Mouse (Mus musculus) mouse trophoblast stem cell (cell line): ENCODE data around the gene Igf1r.

Source experiments
- in situ Hi-C, 2 experiments: fragments of 300-500 bp; cut with MseI, MboI; formaldehyde crosslinking; loops; 2 replicates in 1 of 2; 3 replicates in 1 of 2; pipeline ENCODE4 v1.15.1; 2025

The Igf1r gene

DNA sequence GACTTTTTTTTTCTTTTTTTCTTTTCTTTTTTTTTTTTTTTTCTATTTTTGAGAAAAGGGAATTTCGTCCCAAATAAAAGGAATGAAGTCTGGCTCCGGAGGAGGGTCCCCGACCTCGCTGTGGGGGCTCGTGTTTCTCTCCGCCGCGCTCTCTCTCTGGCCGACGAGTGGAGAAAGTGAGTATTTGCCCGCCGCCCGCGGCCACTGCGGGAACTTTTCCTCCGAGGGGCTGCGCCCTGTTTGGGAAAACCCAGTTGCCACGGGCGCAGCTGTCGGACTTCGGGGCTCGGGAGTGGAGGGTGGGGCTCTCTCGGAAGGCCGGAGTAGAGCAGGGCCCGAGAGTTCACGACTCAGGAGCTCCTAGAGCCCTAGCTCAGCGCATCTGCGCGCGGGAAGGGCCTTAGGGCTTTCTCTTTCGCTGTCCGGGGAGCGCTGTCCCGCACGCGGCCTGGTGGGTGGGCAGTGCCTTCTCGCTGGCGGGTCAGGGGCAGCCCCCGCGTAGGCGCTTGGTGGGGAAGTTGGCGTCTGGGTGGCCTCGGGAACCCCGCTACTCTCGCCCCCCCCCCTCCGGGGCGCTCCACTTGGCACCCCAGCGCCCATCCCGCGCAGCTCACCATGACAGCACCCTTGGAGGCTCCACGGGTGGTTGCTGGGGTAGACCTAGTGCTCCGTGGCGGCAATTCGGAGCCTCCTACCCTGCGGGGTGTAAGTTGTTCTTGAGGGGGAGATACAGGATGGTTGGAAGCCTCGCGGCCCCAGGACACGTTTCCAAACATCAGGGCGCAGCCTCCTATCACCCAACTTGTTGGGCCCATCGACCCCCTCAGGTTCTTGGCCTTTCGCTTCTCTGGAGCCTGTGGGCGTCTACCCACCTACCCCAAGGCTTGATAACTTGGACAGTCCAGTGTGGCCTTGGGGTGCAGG is at the start of gene Igf1r:
Gene Igf1r, plus strand, starts transcription at position 51 of the 924 bp plus-strand sequence.
- in situ Hi-C loops: loop anchor here in 1 of 2 experiments (5.0 to 10.0 kb wide), 2 partner anchors 151 to 172 kb away; no protein-coding TSS in a partner anchor

DNA sequence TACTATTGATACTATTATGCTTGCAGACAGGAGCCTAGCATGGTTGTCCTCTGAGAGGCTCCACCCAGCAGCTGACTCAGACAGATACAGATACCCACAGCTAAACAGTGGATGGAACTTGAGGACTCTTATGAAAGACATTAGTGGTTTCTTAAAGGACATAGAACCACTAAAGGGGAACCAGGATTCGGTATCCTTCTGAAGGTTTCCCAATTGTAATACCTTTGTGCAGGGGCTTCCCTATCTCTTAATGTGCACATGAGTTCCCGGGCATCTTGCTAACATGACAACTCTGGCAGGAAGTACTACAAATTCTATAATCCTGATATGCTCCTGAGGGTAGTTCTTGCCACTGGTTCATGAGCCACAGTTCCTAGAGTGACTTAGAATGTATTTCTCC is 46.3 kb upstream of the Igf1r start:
- in situ Hi-C loops: no loop called here

DNA sequence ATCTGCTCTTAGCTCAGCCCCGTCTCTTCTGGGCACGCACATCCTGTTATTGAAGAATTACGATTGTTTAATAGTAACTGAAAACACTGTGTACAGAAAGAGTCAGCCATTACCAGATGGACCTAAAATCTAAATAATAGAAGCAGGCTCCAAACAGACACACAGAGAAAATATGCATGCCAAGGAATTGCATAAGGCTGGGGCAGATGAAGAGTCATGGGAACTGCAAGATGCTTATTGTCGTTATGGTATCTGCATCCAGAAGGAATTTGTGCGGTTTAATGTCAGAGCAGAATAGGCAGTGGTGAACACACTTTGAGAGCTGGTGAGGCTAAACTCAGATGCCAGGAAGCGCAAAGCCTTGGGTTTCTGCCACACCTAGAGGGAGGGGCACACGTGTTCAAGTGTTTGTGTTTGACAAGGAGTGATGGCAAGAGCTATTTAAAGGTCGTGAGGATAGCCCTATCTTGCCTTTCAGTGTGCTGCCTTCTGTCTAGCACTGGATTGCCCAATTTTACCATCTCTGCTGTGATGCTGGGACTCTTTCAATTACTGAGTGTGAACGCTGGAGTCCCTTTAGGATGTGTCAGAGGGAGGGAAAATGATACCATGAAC is 44.7 kb upstream of the Igf1r start:
- in situ Hi-C loops: no loop called here

DNA sequence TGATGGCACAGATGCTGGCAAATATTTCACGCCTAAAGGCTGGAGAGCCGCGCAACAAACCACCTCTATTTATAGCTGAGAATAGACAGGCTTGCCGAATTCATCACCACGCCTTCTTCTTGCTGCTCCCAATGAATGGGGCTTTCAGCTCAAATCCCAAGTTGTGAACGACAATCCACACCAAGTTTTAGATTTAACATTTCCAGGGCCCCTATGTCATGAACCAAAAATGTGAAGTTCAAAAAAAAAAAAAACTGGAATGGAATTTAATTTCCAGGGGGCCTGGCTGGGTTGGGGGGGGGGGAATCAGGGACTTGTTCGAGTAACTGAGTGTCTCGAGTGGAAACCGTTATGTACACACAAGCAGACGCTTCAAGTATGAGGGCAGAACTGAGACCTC is 42.1 kb upstream of the Igf1r start:
- in situ Hi-C loops: no loop called here

DNA sequence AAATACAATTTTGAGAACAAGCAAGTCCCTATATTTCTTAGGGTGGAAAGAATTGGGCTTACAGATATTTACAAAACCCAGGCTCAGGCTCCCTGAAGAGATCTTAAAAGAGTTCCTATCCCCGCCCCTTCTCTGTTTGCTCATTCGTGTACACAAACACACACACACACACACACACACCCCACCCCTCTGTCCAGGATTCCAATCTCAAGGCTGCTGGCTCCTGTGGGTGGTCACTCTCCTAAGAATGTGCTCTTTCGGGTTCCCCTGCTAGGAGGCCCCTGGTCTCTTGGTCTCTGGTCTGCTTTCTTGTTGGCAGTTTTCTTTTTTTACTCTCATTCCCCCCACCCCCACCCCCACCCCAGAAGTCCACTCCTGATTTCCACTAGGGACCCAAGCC is 41.7 kb upstream of the Igf1r start:
- in situ Hi-C loops: no loop called here

DNA sequence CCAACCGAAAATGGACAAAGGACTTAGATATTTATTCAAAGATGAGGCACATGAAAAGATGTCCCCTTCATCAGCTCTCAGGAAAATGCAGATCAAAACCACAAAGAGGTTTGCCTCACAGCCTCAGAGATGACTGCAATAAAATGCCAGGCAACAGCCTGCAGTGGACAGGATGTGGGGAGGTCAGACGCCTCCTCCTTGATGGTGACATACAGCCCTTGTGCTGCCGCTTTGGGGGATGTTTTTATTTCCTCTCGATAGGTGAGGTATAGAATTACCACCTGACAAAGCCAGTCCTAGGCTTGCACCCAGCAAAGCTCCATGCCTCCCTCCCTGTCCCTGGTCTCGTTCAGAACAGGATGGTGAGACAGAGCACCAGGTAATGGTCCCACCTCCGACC is 40.8 kb upstream of the Igf1r start:
- in situ Hi-C loops: no loop called here

DNA sequence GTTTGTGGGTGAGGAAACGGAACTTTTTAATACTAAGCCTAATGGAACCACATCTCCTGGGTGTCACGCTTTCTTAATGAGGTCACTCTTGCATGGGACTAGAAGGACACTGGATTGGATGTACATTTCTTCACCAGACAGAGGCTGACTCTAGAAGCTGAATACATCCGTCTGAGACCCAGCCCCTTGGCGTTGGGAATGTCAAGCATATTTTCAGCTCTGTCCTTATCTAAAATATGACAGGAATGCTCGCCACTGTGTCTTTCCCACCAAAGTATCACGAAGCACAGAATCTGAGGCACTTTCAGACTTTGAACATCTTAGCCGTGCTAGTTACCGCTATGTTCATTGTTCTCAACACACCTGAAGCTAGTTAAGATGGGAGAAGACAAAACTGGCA is 35.7 kb upstream of the Igf1r start:
- in situ Hi-C loops: no loop called here

DNA sequence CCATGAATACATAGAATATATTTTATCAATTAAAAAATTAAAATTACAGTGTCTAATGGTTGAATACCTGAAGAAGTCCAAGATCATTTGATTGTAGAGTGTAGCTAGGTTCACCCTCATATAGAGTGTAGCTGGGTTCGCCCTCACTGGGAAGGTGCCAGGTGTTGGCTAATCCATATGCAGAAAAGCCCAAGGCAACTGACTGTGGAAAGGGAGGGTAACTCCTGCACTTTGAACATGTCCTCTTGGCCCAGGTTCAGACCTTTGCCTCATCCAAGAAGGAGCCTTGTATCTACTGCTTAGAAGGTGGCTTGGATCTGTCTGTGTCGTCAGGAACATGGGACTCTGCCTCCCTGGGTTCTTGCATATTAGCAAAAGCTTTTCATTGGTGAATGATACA is 34.9 kb upstream of the Igf1r start:
- in situ Hi-C loops: no loop called here

DNA sequence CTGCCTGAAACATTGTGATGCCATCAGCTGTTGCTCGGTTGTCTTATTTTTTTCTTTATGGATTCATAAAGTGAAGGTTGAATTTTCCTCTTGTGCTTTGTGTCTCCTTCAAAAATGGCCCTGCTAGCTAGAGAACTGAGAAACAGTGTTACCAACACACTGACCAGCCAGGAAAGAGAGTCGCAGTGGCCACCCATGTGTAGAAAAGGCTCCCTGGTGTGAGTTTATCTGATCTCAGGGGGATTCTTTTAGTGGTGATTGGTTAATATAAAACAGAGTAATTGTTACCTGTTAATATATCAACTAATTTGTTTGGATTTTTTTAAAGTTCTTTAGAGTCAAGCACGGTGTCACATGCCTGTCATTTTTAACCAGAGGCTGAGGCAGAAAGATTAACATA is 33.2 kb upstream of the Igf1r start:
- in situ Hi-C loops: no loop called here

DNA sequence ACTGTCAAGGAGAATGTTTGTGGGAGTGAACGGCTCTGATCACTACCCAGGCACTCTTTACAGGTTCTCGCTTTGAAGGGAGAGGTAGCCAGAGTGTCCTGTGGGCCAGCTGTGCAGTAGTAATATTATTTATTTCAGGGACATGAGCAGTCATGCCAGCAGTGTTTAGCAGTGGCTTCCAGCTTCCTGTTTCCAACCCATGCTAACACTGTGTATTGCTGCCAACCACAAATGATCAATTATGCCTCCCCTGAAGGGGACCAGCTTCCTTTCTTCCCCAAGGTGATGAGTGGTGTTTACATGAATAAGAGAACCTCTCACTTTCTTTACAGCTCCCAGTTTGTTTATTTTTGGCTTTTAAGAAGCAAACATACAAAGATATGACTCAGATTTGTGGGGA is 28.4 kb upstream of the Igf1r start:
- in situ Hi-C loops: no loop called here

DNA sequence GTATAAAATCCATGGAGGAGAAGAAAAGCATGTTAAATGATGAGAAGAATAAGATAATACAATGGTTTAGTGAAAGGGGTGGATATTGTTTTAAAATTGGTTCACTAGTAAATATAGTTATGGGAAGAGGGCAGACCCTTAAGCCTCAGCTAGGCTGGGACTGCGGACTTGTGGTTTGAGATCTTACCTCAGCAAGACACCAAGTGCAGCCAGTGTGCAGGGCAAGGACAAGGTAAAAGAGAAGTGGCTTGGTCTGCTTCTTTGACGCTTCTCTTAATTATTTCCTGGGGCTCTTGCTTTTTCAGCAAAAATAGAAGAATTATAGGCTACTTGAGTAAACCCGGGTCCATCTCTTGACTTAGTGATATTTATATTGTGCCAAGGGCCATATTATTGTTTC is 22.5 kb upstream of the Igf1r start:
- in situ Hi-C loops: no loop called here

DNA sequence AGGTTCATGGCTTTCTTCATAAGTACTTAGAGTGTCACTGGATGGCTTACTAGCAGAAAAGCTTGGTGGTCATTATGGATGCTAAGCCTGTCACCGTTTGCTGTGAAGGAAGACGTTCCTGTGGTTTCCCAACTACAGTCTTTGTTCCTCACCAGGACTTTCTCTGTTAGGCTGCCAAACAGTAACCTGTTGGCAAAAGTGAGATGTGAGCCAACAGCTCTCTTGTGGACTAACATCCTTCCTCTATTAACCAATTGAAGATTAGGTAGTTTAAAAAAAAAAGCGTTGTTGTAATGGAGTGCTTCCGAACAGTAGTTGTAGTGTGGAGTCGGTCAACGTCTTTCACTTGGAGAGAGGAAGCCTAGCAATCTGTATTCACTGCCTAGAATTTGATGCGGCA is 15.8 kb upstream of the Igf1r start:
- in situ Hi-C loops: no loop called here

DNA sequence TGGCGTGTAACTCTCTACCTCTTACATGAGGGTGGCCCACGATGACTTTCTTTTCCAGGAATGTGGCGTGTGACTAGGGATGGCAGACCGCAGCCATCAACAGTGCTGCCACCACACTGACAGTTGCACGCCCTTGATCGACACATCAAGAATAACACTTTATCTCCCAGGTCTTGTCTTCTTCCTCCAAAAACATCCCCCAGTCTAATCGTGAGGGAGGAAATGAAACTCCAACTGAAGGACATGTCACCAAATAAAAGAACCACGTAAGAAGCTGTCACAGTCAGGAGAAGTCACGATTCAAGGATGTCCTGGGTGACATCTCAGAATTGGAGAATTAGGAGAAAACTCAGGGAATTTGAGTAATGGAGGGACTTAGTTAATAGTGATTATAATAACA is 8.8 kb upstream of the Igf1r start:
- in situ Hi-C loops: no loop called here

DNA sequence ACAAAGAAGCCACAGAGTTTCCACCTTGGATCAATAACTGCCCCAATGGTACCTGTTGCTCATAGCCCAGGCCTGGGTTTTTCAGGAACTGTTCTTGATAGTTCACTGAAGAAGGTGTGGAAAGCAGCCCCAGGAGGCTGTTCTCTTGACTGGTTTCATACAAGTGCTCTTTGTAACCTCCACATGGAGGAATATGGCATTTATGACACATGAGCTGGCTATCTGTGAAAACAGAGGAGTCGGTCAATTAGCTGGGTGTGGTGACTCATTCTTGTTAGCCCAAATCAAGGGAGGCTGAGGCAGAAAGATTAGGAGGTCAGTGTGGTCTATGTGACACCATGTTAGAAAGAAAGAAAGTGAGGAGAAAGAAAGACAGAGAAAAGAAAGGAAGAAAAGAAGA is 5.7 kb upstream of the Igf1r start:
- in situ Hi-C loops: loop anchor here in 1 of 2 experiments (5.0 kb wide), 1 partner anchor 145 kb away; no protein-coding TSS in a partner anchor

DNA sequence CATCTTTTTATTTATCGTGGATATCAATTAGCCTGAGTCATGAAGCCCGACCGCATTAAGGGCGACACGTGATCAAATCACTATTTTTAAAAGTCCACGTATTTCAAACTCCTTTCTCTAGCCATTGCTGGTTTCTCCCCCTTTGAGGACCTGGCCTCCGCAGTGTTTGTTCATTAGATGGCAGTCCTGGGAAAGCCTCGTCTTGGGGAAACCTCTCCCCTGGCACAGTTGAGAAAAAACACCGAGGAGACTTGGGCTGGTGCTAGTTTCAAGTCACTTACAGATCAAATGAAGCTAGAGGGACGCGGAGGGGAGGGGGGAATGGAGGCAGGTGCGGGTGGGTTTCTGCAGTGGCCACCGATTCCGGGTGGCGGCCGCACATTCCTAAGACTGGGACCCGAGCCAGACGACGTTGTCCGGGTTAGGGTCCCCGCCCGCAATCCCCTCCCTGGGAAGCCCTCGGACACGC is 2.2 kb upstream of the Igf1r start:
- in situ Hi-C loops: loop anchor here in 1 of 2 experiments (5.0 to 10.0 kb wide), 2 partner anchors 148 to 174 kb away; no protein-coding TSS in a partner anchor

DNA sequence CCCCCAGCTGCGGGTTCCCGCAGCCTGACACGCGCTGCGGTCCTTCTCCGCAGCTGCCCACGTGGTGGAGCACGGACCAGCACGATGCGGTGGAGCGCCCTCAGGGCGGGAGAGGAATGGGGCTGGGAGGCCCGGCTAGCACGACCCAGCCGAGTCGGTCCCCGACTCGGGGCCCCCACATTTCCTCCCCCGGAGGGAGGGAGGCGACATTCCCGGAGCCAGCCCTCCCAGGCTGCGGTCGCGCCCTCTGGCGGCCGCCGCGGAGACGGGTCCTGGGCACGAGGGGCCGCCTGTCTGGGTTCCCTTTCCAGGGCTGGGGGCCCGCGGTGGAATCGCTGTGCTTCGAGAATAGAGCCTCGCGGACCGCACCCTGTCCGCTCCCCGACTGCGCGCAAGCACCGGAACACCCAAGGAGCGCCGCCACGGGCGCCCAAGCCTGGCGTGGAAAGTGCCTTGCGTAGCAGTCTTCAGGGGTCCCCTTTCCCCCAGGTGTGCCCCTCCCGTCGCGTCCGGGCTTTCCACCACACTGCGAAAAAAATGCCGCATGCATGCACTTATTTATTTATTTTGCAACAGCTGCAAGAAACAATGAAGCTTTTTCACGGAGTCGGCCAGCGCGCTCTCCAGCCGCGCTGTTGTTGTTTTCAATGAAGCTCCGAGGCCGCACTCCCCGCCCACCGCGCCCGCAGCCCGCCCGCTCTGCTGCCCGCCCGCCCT is 1.7 kb upstream of the Igf1r start:
- in situ Hi-C loops: loop anchor here in 1 of 2 experiments (5.0 to 10.0 kb wide), 2 partner anchors 149 to 174 kb away; no protein-coding TSS in a partner anchor

DNA sequence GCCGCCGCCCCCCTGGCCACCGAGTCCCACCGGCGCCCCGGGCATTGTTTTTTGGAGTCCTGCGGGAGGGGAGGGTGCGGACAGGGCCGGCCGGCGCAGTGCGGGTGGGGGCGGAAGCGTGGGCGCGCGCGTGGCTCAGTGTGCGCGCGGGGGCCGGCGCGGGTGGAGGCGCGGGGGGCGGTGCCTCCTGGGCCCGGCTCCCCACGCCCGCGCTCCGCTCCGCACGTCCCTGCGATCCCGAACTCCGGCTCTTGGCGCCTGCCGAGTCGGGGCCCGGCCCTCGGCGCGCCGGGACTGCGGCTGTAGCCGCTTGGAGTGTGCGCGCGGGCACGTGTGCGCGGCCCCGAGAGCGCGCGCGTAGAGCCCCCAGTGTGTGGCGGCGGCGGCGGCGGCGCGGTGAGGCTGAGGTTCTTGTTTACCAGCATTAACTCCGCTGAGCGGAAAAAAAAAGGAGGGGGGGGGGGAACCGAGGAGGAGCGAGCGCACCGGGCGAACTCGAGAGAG is 1.0 kb upstream of the Igf1r start:
- in situ Hi-C loops: loop anchor here in 1 of 2 experiments (5.0 to 10.0 kb wide), 2 partner anchors 149 to 173 kb away; no protein-coding TSS in a partner anchor

DNA sequence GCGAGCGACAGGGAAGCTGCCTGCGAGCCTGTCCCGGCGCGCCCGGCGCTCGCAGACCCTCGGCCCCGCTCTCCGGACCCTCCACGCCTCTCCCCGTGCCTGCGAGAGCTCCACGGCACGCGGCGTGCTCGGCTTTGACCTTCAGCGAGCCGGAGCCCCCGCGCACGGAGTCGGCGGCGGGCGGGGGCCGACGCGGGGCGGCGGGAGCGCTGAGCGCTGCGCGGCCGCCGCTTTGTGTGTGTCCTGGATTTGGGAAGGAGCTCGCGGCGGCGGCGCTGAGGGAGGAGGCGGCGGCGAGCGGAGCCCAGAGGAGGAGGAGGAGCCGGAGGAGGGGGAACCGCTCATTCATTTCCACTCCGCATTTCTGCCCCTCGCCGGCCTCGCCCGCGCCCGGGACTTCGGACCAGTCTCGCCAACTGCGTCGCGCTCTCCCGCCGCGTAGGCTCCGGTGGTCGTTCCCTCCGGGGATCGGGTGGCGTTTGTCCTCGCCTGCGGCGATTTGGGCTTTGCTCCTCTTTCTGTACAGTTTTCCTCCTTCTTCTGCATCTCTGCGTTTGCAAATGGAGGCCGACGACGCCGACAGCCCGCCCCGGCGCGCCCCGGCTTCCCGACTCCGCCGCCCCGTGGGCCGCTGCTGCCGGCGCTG is 468 bp upstream of the Igf1r start:
- in situ Hi-C loops: loop anchor here in 1 of 2 experiments (5.0 to 10.0 kb wide), 2 partner anchors 150 to 173 kb away; no protein-coding TSS in a partner anchor

DNA sequence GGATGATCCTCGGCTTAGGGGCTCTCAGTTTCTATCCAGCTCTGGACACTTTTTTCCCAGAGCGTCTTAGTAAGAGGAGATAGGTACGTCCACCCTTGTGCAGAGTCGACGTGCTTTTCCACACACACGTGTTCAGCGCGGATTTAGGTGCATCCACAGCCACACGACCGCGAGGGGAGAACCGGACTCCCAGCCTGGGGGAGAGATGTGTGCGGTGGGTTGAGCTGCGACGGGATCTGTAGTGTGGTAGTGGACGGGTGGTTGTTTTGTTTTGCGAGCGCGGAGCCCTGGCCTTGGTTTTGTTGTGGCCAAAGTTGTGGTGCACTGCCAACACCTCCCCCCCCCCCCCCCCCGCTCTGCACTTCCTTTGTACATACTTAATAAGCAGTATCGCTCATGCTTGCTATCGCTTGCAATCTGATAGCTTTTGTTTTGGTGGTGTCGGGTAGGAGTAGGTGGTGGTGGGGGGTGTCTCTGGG is 1.2 kb downstream of the Igf1r start:
- in situ Hi-C loops: loop anchor here in 1 of 2 experiments (5.0 to 10.0 kb wide), 2 partner anchors 152 to 171 kb away; no protein-coding TSS in a partner anchor

DNA sequence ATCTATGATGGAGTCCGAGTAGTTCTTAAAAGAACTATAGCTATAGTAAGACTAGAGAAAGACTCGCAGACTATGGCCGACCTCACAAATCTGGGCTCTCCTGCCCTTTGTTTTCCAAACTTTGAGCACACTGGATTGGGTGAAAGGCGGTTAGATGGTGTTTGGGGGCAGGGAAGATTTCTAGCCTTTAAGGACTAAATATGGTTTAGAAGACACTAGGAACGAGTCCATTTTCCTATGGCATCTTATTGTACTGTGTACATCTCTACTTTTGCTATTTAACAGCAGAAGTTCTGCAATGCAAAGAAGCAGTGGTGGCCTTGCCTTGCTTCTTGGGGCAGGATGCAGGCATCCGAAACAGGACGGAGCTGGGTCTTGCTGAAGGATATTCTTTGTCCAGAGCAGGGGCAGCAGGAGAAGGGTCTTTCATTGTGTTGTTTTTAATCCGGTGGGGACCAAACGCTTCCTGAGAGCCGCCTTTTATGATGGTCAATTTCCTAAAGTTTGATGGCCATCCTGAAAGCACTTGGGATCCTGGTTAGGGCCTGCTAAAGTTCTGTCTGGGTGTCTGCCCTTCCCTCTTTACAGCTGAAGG is 2.1 kb downstream of the Igf1r start:
- in situ Hi-C loops: loop anchor here in 1 of 2 experiments (5.0 to 10.0 kb wide), 2 partner anchors 152 to 170 kb away; no protein-coding TSS in a partner anchor
